Mouse (Mus musculus) heart, postnatal 0 days (tissue): ENCODE data around the gene Wnk4.

Experiments
- CTCF ChIP-seq: IDR thresholded peaks from 2 replicates; pipeline ENCODE4 v1.5.1; 2016; ENCODE audit warnings: antibody characterized with exemption, control low read depth, low read depth
- EP300 ChIP-seq: IDR thresholded peaks from 2 replicates; pipeline ENCODE4 v1.6.1; 2016; ENCODE audit warnings: antibody characterized with exemption, low read depth

DNA sequence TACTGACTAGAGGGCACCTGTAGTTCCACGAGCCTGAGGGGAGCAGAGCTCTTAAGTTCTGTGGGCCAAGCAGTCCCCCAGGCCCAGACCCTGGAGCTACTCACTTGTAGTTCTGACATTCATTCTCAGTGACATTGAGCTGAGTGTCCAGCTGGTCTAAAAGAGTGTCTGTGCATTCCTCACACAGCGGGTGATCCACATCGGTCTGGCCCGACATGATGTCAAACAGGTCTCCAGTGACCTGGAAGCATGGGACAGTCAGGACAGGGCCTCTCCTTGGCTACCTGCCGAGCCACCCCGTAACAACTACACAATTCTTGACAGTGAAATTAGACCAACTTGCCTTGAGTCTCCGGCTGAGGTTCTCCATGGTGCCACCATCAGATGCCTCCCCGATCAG, 34.8 kb downstream of the Wnk4 start:
- TF ChIP-seq CTCF: no peak
- TF ChIP-seq EP300: no peak
